Mouse (Mus musculus): Measurements from ENCODE around the gene Ncapg2.

DNA sequence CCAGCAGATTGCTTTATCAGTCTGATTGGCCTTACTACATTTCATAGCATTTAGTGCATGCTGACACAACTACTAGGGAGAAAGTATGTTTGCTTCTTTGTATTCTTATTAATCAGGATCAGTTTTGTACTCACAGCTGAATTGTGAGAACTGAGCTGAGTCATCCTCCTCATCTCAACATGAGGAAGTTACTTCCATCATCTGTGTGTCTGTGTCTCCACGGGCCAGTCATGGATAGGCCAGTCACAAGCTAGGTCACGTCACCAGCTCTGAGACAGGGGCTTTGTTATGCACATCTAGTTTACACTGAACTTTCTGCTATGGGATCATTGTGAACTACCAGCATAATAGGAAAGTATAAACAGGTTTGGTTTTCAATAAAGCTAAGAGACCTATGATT is 28.5 kb downstream of the Ncapg2 start:
- TF ChIP-seq POLR2A (IDR thresholded peaks at IDR 0.05; ENCODE audit: borderline replicate concordance, low read depth, low read length): no peak
- no peak for TF ChIP-seq CTCF (IDR thresholded peaks at IDR 0.05; ENCODE audit: low read depth, low read length)

Data from bone marrow macrophage, adult 2 months (primary cell).